Mouse (Mus musculus): Measurements from ENCODE around the gene Rex1bd. TPM values are rescaled to one million over a fixed set of nuclear protein-coding genes. Genes with fewer than 3 reads are reported as not detected.

Rex1bd gene
- 100 to 1,000 TPM; 113 to 128 TPM for total RNA-seq (2021)
- long read RNA-seq, experiment 1, transcript Rex1bd-205 (4 exons, 725 nt), result minor isoform, 8 of 182 reads
- long read RNA-seq, experiment 1, transcript Rex1bd-201 (5 exons, 671 nt), result minor isoform, 42 of 182 reads
- long read RNA-seq, experiment 1, transcript Rex1bd-207 (3 exons, 542 nt), result major isoform, 122 of 182 reads
- long read RNA-seq, experiment 1, partial matches to known transcripts, result 4 of 182 reads
- long read RNA-seq, experiment 1, other reads (novel, unspliced or antisense), result 2 of 182 reads
- long read RNA-seq, experiment 2, transcript Rex1bd-207 (3 exons, 542 nt), result major isoform, 112 of 180 reads
- long read RNA-seq, experiment 2, transcript Rex1bd-201 (5 exons, 671 nt), result minor isoform, 55 of 180 reads
- long read RNA-seq, experiment 2, partial matches to known transcripts, result 5 of 180 reads
- long read RNA-seq, experiment 2, other reads (novel, unspliced or antisense), result 6 of 180 reads

DNA sequence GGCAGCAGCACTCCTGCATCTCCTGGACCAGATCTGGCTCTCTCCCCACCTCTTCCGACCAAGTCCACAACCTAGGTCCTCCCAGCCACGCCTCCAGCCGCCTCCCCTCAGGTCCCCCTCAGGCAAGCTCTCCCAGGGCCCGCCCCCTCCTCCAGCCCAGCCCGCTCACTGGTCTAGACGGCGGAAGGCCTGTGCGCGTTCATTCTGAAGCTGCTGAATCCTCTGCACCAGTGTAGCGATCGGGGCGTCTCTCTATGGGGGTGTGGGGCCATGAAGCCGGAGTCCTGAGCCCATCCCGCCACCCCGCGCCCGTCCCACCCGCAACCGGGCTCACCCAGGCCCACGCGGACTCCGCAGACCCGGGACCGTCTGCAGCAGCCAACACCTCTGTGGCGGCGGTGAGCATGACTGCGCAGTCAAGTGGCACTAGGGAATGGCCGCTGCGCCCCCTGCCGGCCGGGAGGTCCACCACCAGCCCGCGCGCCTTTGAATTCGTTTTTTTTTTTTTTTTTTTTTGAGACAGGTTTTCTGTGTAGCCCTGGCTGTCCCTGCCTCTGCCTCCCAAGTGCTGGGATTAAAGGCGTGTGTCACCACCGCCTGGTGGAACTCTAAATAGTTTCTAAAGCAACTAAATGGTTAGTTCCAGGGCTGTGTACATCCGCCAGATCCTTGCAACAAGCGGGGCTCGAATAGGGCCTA, at the start of gene Rex1bd:
Gene Rex1bd, minus strand, starts transcription at position 425 of the 699 bp plus-strand sequence.
- peak; percentile 96 for DNase-seq

DNA sequence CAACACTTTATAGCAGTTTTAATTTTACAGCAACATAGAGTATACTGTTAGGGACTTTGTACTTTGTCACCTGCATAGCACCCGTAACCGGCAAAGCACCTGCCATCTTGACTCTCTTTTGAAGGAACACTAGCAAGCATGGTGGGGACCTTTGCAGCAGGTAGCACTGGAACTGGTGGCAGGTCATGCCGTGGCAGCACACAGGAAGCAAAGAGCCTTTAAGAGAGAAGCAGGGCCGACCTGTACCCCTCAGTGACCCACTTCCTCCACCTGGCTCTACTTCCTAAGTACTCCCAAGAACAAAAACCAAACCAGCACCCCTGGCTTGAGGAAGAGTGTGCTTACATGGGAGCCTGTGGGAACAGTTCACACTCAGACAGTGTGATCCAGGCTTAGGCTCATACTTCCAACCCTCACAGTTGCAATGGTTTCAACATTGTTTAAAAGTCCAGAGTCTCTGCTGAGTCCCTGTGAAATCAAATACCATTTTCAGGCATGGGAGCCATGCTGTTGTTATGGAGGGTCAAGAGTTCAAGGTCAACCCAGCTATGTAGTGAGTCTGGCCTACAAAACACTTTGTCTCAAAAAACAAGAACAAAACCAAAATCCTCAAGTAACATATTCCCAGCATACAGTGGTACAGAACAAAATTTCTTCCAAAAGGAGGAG, 48.7 kb upstream of the Rex1bd start:
- no peak for DNase-seq

GRCm38 (mm10) chr8:70553740-70554139, 47.2 kb upstream of the Rex1bd start:
- DNase-seq, result peak; percentile 82 to 87

DNA sequence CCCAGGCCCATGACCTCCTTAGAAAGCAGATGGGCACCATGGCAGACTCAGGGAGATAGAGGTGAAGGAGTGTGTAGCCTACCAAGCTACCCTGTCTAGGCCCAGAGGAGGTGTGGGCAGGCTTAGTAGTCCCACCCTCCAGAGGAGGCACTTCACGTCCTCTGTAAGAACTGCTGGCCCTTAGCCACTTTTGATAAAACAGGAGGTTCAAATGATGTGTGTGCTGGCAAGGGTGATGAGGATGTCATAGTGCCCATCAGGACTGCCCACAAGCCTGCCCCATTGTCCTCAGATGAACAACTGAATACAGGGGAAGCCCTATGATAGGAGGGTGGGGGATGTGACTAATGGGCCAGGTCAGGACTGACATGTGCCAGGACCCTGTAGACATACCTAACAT, 46.3 kb upstream of the Rex1bd start:
- peak in 1 of 2 experiments; percentile 68 for DNase-seq

DNA sequence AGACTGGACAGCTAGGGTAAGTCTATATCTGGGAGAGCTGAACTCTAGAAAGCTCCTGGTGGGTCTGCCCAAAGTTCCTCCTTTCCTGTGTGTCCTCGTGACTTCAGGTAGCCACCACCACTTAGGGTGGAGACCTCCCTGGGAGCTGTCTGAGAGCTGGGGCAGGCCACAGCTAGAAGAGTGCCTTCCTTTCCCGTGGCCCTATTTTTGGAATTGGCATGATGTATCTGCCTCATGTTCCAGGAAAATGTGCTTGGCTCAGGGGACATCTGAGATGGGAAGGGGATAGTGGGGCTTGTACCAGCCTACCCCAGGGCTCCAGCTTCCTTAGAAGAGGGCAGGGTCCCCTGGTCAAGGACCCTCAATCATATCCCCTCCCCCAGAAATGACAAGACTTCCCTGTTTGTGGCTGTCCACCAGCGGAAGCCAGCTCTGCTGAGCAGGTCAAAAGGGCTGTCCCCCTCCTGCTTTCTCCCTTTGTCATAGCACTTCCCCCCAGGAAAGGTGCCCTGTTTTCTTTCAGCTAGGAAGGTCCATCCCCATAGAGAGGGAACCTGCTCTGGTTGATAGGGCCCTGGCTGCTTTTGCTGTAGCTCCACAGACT, 45.1 kb upstream of the Rex1bd start:
- peak; percentile 70 to 71 for DNase-seq

GRCm38 (mm10) chr8:70549412-70550184, 43.0 kb upstream of the Rex1bd start:
- DNase-seq, result no peak

DNA sequence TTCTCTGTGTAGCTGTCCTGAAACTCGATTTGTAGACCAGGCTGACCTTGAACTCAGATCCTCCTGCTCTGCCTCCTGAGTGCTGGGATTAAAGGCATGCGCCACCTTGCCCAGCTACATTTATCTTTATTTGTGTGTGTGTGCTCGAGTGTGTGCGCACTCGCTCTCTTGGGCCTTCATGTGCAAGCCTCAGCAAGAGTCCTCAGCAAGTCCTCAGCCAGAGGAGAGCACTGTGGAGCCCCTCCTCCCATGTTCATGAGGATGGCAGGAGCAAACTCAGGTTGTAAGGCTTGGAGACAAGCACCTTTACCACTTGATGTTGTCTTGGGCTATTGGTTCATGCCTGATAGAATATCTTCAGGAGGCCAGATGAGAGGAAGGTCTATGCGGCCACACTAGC, 41.2 kb upstream of the Rex1bd start:
- no peak for DNase-seq

DNA sequence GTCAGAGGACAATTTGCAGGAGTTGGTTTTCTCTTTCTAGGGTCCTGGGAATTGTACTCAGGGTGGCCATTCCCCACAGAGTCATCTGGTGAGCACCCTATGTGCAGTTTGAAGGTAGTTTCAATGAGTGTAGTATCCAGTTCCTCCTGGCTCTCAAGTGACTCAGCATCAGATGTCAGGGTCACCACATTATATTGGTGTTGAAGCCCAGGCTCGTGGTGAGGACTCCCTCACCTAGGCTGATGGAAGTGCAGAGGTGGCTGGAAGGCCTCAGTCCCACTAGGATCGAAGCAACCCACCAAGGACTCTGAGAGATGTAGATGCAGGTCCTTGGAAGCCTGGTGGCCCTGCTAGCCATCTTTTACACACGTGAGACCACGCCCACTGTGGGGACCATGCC, 39.9 kb upstream of the Rex1bd start:
- no peak for DNase-seq

DNA sequence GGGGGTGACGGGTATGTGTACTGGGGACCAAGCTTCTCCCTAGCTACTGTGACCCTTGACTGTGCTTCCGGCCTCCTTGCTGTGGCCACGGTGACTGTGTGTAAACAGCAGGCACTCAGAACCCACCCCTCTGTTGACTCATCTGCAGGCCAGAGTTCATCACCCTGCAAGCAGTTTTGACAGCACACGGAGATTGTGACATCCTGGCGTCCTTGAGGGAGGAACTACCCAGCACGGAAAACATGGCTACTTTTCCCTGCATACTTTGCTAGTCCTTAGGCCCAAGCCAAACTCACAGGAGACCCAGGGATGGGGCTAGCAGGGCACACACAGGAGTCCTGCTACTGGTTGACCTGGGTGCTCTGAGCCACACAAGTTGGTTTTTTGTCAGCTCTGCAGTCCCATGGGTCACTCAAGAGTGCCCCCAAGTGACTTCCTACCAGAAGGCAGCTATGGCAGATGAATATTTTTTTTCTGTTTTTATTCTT, 37.7 kb upstream of the Rex1bd start:
- peak; percentile 64 to 80 for DNase-seq

- DNase-seq, result no peak
These were observed 34.5 kb upstream of the Rex1bd start for GRCm38 (mm10) chr8:70541081-70541480.

DNA sequence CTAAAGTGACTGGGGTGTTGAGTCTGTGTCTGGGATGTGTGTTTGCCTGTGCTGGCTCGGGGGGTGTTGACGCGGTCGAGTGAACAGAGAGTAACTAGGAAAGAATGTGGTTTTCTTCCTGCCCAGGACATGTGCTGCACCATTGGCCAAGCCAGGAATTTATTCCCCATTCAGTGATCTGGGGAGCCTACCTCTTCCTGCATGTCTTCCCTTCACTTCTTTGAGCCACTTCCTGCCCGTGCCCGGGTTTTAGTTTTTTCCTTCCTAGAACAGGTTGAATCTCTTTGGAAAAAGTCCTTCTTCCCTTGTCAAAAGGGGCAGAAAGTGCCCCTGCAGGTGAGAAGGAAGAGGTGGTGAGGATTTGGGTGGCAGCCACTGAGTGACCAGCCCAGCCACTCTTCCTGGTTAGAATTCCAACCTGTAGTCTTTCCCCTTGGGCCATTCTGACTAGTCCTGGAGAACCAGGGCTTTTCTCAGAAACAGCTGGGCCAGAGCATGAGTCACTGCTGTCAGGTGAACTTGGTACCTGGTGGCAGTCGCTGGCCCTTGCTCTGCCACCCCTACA, 34.0 kb upstream of the Rex1bd start:
- peak in 1 of 2 experiments; percentile 47 for DNase-seq

GRCm38 (mm10) chr8:70540013-70540506, 33.5 kb upstream of the Rex1bd start:
- no peak for DNase-seq

DNA sequence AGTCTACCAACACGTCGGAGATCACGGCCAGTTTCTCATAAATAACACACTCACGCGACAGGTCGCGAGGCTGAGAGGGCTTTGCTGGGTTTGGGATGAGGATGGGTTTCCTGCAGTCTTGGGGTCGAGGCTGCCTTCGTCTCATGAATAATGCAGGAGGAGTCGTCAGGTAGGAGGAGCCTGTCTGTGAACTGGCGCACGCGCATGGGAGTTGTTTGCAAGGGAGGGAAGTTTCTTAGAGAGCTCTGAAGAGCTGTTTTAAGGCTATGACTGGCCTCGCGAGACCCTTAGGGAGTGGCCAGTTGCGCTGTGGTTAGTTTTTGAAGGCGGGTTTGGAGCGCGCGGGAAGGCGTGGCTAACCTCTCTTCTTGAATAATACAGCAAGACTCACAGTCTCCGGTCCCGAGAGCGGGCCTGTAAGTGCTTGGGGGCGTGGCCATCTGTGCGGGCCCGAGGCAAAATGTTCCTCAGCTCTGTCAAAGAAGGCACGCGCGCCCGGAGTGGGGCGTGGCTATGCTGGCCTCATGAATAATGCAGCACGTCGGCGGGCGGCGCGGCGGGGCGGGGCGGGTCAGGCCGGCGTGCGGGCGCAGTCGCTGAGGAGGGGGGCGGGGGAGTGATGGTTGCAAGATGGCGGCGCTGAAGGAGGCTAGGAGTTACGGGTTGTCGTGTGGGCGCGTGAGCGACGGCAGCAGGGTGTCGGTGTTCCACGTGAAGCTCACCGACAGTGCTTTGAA, 32.7 kb upstream of the Rex1bd start, which contains the start of gene Ell:
Gene Ell, plus strand, starts transcription at position 381 of the 737 bp plus-strand sequence.
- peak; percentile 99 for DNase-seq

DNA sequence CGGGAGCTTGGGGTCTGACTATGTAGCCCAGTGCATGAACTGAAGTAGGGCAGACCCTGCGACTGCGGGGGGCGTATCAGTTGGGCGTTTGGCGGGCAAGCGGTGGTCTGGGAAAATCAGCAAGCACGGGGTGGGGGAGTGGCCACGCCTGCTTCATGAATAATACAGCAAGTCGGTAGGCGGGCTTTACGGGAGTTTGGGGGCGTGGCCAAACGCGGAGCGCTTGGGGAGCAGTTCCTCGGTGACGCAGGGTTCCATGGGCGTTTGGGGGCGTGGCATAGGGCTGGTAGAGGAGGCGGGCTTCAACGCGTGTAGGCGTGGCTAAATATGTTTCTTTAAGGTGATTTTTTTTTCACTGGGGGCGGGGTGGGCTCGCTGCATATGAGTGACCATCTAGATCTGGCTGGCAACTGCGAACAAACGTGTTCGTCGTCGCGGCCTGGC, 32.1 kb upstream of the Rex1bd start:
- DNase-seq, result peak; percentile 98 to 100

- peak; percentile 80 to 87 for DNase-seq
These were observed 31.6 kb upstream of the Rex1bd start for GRCm38 (mm10) chr8:70538024-70538579.

DNA sequence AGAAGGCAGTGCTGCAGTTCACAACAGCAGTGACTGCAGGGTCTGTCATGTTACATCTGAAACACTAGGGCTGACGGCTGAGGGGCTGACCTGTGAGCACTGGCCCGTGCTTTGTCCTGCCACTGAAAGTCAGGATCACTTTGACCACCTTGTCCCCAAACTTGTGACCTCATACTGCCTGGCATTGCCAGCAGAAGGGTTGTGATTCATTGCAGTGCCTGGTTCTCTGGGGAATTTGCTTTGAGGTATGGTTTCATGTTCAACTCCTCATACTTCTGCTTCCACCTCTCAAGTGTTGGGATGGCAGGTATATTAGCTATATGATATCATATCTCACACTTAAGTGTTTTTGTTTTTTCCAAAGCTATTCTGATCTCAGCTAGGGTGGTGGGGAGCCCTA, 29.1 kb upstream of the Rex1bd start:
- DNase-seq, result no peak

DNA sequence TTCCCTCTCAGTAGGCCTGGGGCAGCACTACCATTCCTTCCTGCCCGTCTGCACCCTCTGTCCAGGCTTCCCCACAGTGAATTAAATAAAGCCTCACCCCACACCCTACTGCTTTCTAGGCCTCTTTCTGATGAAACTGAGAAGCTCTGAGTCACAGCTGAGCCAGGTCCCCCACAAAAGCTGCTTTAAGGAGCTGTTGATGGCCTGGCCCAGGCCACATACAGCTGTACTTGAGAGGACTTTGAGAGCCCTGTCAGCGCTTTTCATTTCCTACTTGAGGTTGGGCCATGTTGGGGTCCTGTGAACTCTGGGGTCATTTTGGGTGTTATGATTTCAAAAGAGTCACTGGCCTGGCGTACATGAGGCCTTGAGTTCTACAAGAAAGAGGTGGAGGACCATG, 28.7 kb upstream of the Rex1bd start:
- no peak for DNase-seq

GRCm38 (mm10) chr8:70534281-70534680, 27.7 kb upstream of the Rex1bd start:
- DNase-seq, result no peak

DNA sequence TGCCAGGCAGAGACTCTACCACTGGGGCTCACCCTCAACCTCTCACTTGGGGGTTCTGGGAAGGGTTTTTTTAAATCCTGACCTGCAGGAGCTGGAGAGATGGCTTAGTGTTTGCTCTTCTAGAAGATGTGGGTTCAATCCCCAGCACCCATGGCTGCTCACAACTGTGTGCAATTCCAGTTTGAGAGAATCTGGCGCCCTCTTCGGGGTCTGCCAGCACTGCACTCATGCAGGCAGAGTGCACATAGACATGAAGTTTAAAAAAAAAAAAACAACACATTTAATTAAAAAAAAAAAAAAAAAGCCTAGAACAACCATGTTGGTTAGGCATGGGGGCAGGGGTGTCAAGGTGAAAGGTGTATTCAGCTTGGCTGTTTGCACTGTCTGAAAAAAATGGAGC, 23.8 kb upstream of the Rex1bd start:
- no peak for DNase-seq

DNA sequence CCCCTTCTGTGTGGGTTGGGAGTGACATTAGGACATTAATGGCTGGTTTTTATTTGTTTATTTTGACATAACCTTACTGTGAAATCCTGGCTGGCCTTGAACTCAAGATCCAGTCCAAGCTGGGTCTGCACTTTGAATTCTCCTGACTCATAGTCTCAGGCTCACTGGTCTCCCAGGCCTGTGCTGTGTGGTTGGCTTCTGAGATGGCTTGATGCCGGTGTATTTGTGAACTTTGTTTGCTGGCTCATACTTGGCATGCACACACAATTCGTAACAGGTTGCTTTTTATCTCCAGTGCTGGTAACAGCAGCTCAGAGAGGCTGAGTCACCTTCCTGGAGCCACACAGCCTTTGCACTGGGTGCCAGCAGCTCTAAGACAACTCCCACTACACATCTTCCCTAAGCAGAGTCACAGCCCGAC, 23.2 kb upstream of the Rex1bd start:
- DNase-seq, result no peak
